Mouse (Mus musculus) cortical plate, adult 2 months (tissue): ENCODE measurements at regions not wholly inside any gene's neighbourhood (a gene's known extent, or its start where the extent isn't known, plus 50 kb on each side); places are given as distances from the start of the nearest gene placed in this dataset.

Source experiments
- CTCF ChIP-seq: fragments of 200-500 bp; IDR thresholded peaks from 2 replicates; pipeline ENCODE4 v1.5.1; 2011; ENCODE audit warnings: mild to moderate bottlenecking, control low read depth, low read length; ENCODE audit not compliant: insufficient read depth; ENCODE audit errors: extremely low read depth
- POLR2A ChIP-seq: fragments of 200-500 bp; IDR thresholded peaks from 2 replicates; pipeline ENCODE4 v1.6.1; 2011; ENCODE audit warnings: mild to moderate bottlenecking, low read length, control low read depth; ENCODE audit not compliant: insufficient read depth; ENCODE audit errors: extremely low read depth

- TF ChIP-seq POLR2A = no peak
- TF ChIP-seq CTCF = no peak
Measured at GRCm38 (mm10) chr7:73306296-73306695, 69.0 kb upstream of the Rgma start.
